Comparison of ENCODE assay signal across 8 mouse cellular contexts in genomic region chr3:30595111-30595832, GRCm38 (mm10). TPM values are rescaled to one million over a fixed set of nuclear protein-coding genes. Genes with fewer than 3 reads are reported as not detected.
DNase-seq lines count a peak whose midpoint lies in the region; ATAC-seq and TF ChIP-seq lines count a peak whose summit lies in the region.

No protein-coding gene starts in this region.

- intact Hi-C loops in gastrocnemius, adult 2 months (cut with DNase I), result no loop called here
- intact Hi-C loops in left cerebral cortex, postnatal 36 days (cut with DNase I), result loop anchor here (10.0 kb wide), 3 partner anchors 460 to 540 kb away; partner anchors contain the start of gene Skil

- H3K9me3 ChIP-seq in hindbrain, embryonic 14.5 days (ENCODE audit: control insufficient read depth, low read length), result no peaks in the 10 kb centered on the region
- no peaks in the 10 kb centered on the region for H3K9me3 ChIP-seq in stomach, embryonic 14.5 days (ENCODE audit: control insufficient read depth, low read depth, low read length)

- H3K27ac ChIP-seq in gastrocnemius, adult 2 months, result peak overlapping the region; percentile 86
- H3K27ac ChIP-seq in hindbrain, embryonic 14.5 days, result peak overlapping the region; percentile 72
- no peak overlapping the region for H3K27ac ChIP-seq in stomach, embryonic 14.5 days (ENCODE audit: low read length)

- no peak for TF ChIP-seq CTCF in gastrocnemius, adult 2 months (IDR thresholded peaks at IDR 0.05)

- ATAC-seq in hindbrain, embryonic 14.5 days (ENCODE audit: low FRiP score), result peak; percentile 76
- 0 out of 2 replicates have a peak, but pooled peaks have one; percentile 28 for ATAC-seq in megakaryocyte-erythroid progenitor cell, adult 5-6 weeks (replicated peaks; ENCODE audit: low FRiP score, low TSS enrichment, poor library complexity, severe bottlenecking)
- ATAC-seq in stomach, embryonic 14.5 days (ENCODE audit: insufficient number of reproducible peaks, insufficient read depth, low FRiP score, low read depth), result peak; percentile 21

- H3K4me2 ChIP-seq in hindbrain, embryonic 14.5 days (replicated peaks), result peak overlapping the region; percentile 56
- peak overlapping the region; percentile 73 for H3K4me2 ChIP-seq in stomach, embryonic 14.5 days (replicated peaks; ENCODE audit: low read depth, low read length)

- peak overlapping the region; percentile 89 for H3K4me3 ChIP-seq in gastrocnemius, adult 2 months
- peak overlapping the region; percentile 68 for H3K4me3 ChIP-seq in hindbrain, embryonic 14.5 days (replicated peaks; ENCODE audit: low read length)
- peak overlapping the region; percentile 72 for H3K4me3 ChIP-seq in stomach, embryonic 14.5 days (ENCODE audit: low read depth, low read length)

- peak overlapping the region; percentile 74 for H3K9ac ChIP-seq in hindbrain, embryonic 14.5 days
- H3K9ac ChIP-seq in stomach, embryonic 14.5 days (replicated peaks; ENCODE audit: low read depth, low read length), result peak overlapping the region; percentile 52

- peaks cover 16% of the 10 kb centered on the region; the same call in 1 of the 2 replicates for H3K4me1 ChIP-seq in hindbrain, embryonic 14.5 days (replicated peaks; ENCODE audit: control insufficient read depth, insufficient read depth, low read length)
- H3K4me1 ChIP-seq in stomach, embryonic 14.5 days (ENCODE audit: control insufficient read depth, insufficient read depth, low read length), result peaks cover 2% of the 10 kb centered on the region; the same call in 1 of the 2 replicates

- H3K27me3 ChIP-seq in hindbrain, embryonic 14.5 days (ENCODE audit: control insufficient read depth, insufficient read depth, low read length), result no peaks in the 10 kb centered on the region
- no peaks in the 10 kb centered on the region for H3K27me3 ChIP-seq in stomach, embryonic 14.5 days (ENCODE audit: control insufficient read depth, insufficient read depth, low read length)

- H3K36me3 ChIP-seq in hindbrain, embryonic 14.5 days (replicated peaks; ENCODE audit: control insufficient read depth, insufficient read depth), result no peaks in the 10 kb centered on the region
- no peaks in the 10 kb centered on the region for H3K36me3 ChIP-seq in stomach, embryonic 14.5 days (ENCODE audit: control insufficient read depth, insufficient read depth, low read length)

- peak; percentile 38 for DNase-seq in urinary bladder, postnatal 14 days (ENCODE audit: low spot score)
- no peak for DNase-seq in urinary bladder, postnatal 10 days (ENCODE audit: low spot score)
- peak; percentile 66 to 73 for DNase-seq in cerebellum, postnatal 10 days
- peak; percentile 72 for DNase-seq in gastrocnemius, adult 2 months
- peak; percentile 70 for DNase-seq in hindbrain, embryonic 14.5 days (ENCODE audit: low spot score)
- peak; percentile 37 to 54 for DNase-seq in left cerebral cortex, postnatal 36 days (ENCODE audit: low spot score in 2 of 2)

- WGBS in hindbrain, embryonic 14.5 days, result 0% methylated on average over 62 of the region's 62 CpGs
- WGBS in stomach, embryonic 14.5 days, result under 1% methylated on average over 62 of the region's 62 CpGs

RNA-seq across cellular contexts. Expression of gene Actrt3, which starts 4.5 kb away (rescaled TPM):
- total RNA-seq in gastrocnemius, adult 2 months (2021), result not detected
- 0.65 and 0.74 TPM in 2 replicates for polyA plus RNA-seq in hindbrain, embryonic 14.5 days (2014; fragmentation: Nextera tagmentation; extraction: Ambion mirVana)
- 1 to 10 TPM in 1 of 2 experiments, under 1 TPM in 1; 0.99 to 1.1 TPM for total RNA-seq in left cerebral cortex, postnatal 36 days (2021)
- not detected in 2 replicates for total RNA-seq in megakaryocyte-erythroid progenitor cell, adult 5-6 weeks (2014; fragmentation: Nextera tagmentation)
- not detected in 2 replicates for total RNA-seq in megakaryocyte-erythroid progenitor cell, adult 5-6 weeks (2017)
- not detected in 2 replicates for polyA plus RNA-seq in stomach, embryonic 14.5 days (2014; fragmentation: Nextera tagmentation; extraction: Ambion mirVana)

RNA-seq across cellular contexts. Expression of gene Mynn, which starts 6.6 kb away (rescaled TPM):
- total RNA-seq in gastrocnemius, adult 2 months (2021), result 10 to 100 TPM; 12.8 to 12.9 TPM
- 33.5 and 33.7 TPM in 2 replicates for polyA plus RNA-seq in hindbrain, embryonic 14.5 days (2014; fragmentation: Nextera tagmentation; extraction: Ambion mirVana)
- 10 to 100 TPM; 11.1 to 15.3 TPM for total RNA-seq in left cerebral cortex, postnatal 36 days (2021)
- 20.2 and 21.1 TPM in 2 replicates for total RNA-seq in megakaryocyte-erythroid progenitor cell, adult 5-6 weeks (2014; fragmentation: Nextera tagmentation)
- total RNA-seq in megakaryocyte-erythroid progenitor cell, adult 5-6 weeks (2017), result 20.9 and 35.4 TPM in 2 replicates
- 28.5 and 30.2 TPM in 2 replicates for polyA plus RNA-seq in stomach, embryonic 14.5 days (2014; fragmentation: Nextera tagmentation; extraction: Ambion mirVana)

RNA-seq across cellular contexts. Expression of gene Mecom, which starts 47.5 kb away (rescaled TPM):
- 1 to 10 TPM; 5.8 to 6.9 TPM for total RNA-seq in gastrocnemius, adult 2 months (2021)
- polyA plus RNA-seq in hindbrain, embryonic 14.5 days (2014; fragmentation: Nextera tagmentation; extraction: Ambion mirVana), result 12.6 and 13.7 TPM in 2 replicates
- 1 to 10 TPM; 2.2 to 5.0 TPM for total RNA-seq in left cerebral cortex, postnatal 36 days (2021)
- total RNA-seq in megakaryocyte-erythroid progenitor cell, adult 5-6 weeks (2014; fragmentation: Nextera tagmentation), result 1.5 TPM in 1 of 2 replicates, not detected in the other
- total RNA-seq in megakaryocyte-erythroid progenitor cell, adult 5-6 weeks (2017), result 6.5 and 8.8 TPM in 2 replicates
- 85.8 and 101 TPM in 2 replicates for polyA plus RNA-seq in stomach, embryonic 14.5 days (2014; fragmentation: Nextera tagmentation; extraction: Ambion mirVana)

RNA-seq across cellular contexts. Expression of gene Lrriq4, which starts 49.0 kb away (rescaled TPM):
- not detected for total RNA-seq in gastrocnemius, adult 2 months (2021)
- polyA plus RNA-seq in hindbrain, embryonic 14.5 days (2014; fragmentation: Nextera tagmentation; extraction: Ambion mirVana), result 0.08 TPM in 1 of 2 replicates, not detected in the other
- total RNA-seq in left cerebral cortex, postnatal 36 days (2021), result not detected
- total RNA-seq in megakaryocyte-erythroid progenitor cell, adult 5-6 weeks (2014; fragmentation: Nextera tagmentation), result not detected in 2 replicates
- total RNA-seq in megakaryocyte-erythroid progenitor cell, adult 5-6 weeks (2017), result not detected in 2 replicates
- not detected in 2 replicates for polyA plus RNA-seq in stomach, embryonic 14.5 days (2014; fragmentation: Nextera tagmentation; extraction: Ambion mirVana)

RNA-seq across cellular contexts. Expression of gene Lrrc34, which starts 52.4 kb away (rescaled TPM):
- total RNA-seq in gastrocnemius, adult 2 months (2021), result not detected
- polyA plus RNA-seq in hindbrain, embryonic 14.5 days (2014; fragmentation: Nextera tagmentation; extraction: Ambion mirVana), result 1.7 and 2.9 TPM in 2 replicates
- total RNA-seq in left cerebral cortex, postnatal 36 days (2021), result not detected
- total RNA-seq in megakaryocyte-erythroid progenitor cell, adult 5-6 weeks (2014; fragmentation: Nextera tagmentation), result not detected in 2 replicates
- not detected in 2 replicates for total RNA-seq in megakaryocyte-erythroid progenitor cell, adult 5-6 weeks (2017)
- 1.1 and 1.4 TPM in 2 replicates for polyA plus RNA-seq in stomach, embryonic 14.5 days (2014; fragmentation: Nextera tagmentation; extraction: Ambion mirVana)

Comparison
In these comparisons a context has a peak if more than half of its experiments do, and no peak if none do; other contexts are left out.
1. ATAC-seq: peak in every context shown above with its lines; median percentile 76 in hindbrain, embryonic 14.5 days; 28 in megakaryocyte-erythroid progenitor cell, adult 5-6 weeks; 21 in stomach, embryonic 14.5 days.